Mouse (Mus musculus): ENCODE measurements around the gene Upf2. TPM values are rescaled to one million over a fixed set of nuclear protein-coding genes. Genes with fewer than 3 reads are reported as not detected.

The Upf2 gene
- polyA plus RNA-seq, 1 experiment from 2014 or later: 7.3 TPM

DNA sequence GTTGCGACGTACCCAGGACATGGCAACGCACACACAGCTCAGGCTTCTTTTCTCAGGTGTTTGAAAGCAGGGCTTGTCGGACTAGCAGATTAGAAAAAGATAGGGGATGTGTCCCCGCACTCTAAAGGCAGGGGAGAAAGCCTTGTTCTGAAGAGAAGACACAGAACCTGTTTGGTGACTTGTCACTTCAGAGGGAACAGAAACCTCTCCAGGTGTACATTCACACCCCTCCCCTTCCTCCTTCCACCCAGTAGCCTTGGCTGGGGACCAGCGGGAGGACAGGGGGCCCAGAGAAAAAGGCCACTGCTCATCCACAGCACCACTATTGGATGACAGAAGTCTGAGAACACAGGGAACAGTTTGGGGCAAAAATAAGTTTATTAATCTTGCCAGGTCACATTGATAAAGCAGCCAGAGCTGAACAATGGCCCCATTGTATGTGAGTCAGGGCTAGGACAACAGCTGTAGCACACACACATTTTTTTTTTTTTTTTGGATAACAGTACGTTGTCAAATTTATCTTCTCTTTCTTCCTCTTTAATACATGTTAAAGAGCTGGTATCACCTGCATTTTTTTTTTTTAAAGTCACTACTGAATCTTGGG lies 145.9 kb downstream of the Upf2 start:
- no peak overlapping the region for H3K9ac ChIP-seq (ENCODE audit: low read depth, low read length)
- H3K4me3 ChIP-seq (replicated peaks; ENCODE audit: low read depth, low read length): no peak overlapping the region
- no peak for ATAC-seq (replicated peaks; ENCODE audit: low FRiP score, low read depth)
- DNase-seq (ENCODE audit: low spot score): no peak
- 72% methylated on average over 7 of the region's 7 CpGs for WGBS
- H3K9me3 ChIP-seq (replicated peaks; ENCODE audit: low read length): no peaks in the 10 kb centered on the region
- no peaks in the 10 kb centered on the region for H3K36me3 ChIP-seq (ENCODE audit: insufficient read depth, low read length)
- H3K4me1 ChIP-seq (replicated peaks; ENCODE audit: insufficient read depth, low read length): no peaks in the 10 kb centered on the region
- H3K27me3 ChIP-seq (ENCODE audit: insufficient read depth, low read length): peaks cover 5% of the 10 kb centered on the region; the same call in 1 of the 2 replicates
- no peak for TF ChIP-seq CTCF (IDR thresholded peaks at IDR 0.05; ENCODE audit: low read depth)
- no peak overlapping the region for H3K27ac ChIP-seq
- no peak overlapping the region for H3K4me2 ChIP-seq (ENCODE audit: low read length)

DNA sequence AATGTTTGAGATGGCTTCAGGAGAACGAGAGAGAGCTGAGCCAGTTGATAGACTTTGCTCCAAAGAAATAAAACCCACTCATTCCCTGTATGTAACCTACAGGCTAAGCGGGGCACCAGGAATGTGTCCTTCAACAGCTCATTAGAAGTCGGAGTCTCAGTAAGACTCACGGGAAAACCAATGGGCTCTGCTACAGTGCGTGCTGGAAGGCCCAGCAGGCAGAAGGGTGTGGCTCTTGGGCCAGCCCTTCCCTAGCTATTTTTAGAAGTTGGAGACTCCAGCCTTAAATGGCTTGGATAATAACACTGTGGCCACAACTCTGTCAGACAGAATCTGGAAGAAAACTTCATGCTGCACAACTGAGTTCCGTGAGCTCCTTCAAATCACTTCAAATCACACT lies 147.7 kb downstream of the Upf2 start:
- no peak for TF ChIP-seq CTCF (IDR thresholded peaks at IDR 0.05; ENCODE audit: low read depth)
- H3K27me3 ChIP-seq (ENCODE audit: insufficient read depth, low read length): peaks cover 5% of the 10 kb centered on the region; the same call in 1 of the 2 replicates
- H3K9ac ChIP-seq (ENCODE audit: low read depth, low read length): no peak overlapping the region
- no peaks in the 10 kb centered on the region for H3K9me3 ChIP-seq (replicated peaks; ENCODE audit: low read length)
- no peaks in the 10 kb centered on the region for H3K36me3 ChIP-seq (ENCODE audit: insufficient read depth, low read length)
- 47% methylated on average over 6 of the region's 6 CpGs for WGBS
- no peaks in the 10 kb centered on the region for H3K4me1 ChIP-seq (replicated peaks; ENCODE audit: insufficient read depth, low read length)
- DNase-seq (ENCODE audit: low spot score) (peak; percentile 45), ATAC-seq (replicated peaks; ENCODE audit: low FRiP score, low read depth) (no peak)
- H3K4me2 ChIP-seq (ENCODE audit: low read length): no peak overlapping the region
- no peak overlapping the region for H3K4me3 ChIP-seq (replicated peaks; ENCODE audit: low read depth, low read length)
- no peak overlapping the region for H3K27ac ChIP-seq

GRCm38 (mm10) chr2:6099443-6099842 lies 148.2 kb downstream of the Upf2 start:
- no peak overlapping the region for H3K27ac ChIP-seq

GRCm38 (mm10) chr2:6100027-6100749 lies 148.9 kb downstream of the Upf2 start:
- WGBS: 22% methylated on average over 51 of the region's 51 CpGs
- Histone ChIP-seq H3K27ac (no peak overlapping the region), H3K4me3 (replicated peaks; ENCODE audit: low read depth, low read length) (peak overlapping the region; percentile 22), H3K4me2 (ENCODE audit: low read length) (peak overlapping the region; percentile 61), H3K9ac (ENCODE audit: low read depth, low read length) (peak overlapping the region; percentile 41; the same call in 1 of the 2 replicates), H3K27me3 (ENCODE audit: insufficient read depth, low read length) (peaks cover 5% of the 10 kb centered on the region; the same call in 1 of the 2 replicates), H3K4me1 (replicated peaks; ENCODE audit: insufficient read depth, low read length) (no peaks in the 10 kb centered on the region), H3K9me3 (replicated peaks; ENCODE audit: low read length) (no peaks in the 10 kb centered on the region), H3K36me3 (ENCODE audit: insufficient read depth, low read length) (no peaks in the 10 kb centered on the region)
- peak; percentile 56 for DNase-seq (ENCODE audit: low spot score)
- ATAC-seq (replicated peaks; ENCODE audit: low FRiP score, low read depth): peak; percentile 73
- no peak for TF ChIP-seq CTCF (IDR thresholded peaks at IDR 0.05; ENCODE audit: low read depth)

More at GRCm38 (mm10) chr2:6099443-6099842, 148.2 kb downstream of the Upf2 start:
- H3K9me3 ChIP-seq (replicated peaks; ENCODE audit: low read length): no peaks in the 10 kb centered on the region
- H3K4me3 ChIP-seq (replicated peaks; ENCODE audit: low read depth, low read length): no peak overlapping the region
- peaks cover 5% of the 10 kb centered on the region; the same call in 1 of the 2 replicates for H3K27me3 ChIP-seq (ENCODE audit: insufficient read depth, low read length)
- H3K4me2 ChIP-seq (ENCODE audit: low read length): no peak overlapping the region
- ATAC-seq (replicated peaks; ENCODE audit: low FRiP score, low read depth) (no peak), DNase-seq (ENCODE audit: low spot score) (no peak)
- no peak overlapping the region for H3K9ac ChIP-seq (ENCODE audit: low read depth, low read length)
- no peaks in the 10 kb centered on the region for H3K4me1 ChIP-seq (replicated peaks; ENCODE audit: insufficient read depth, low read length)
- 82% methylated on average over 9 of the region's 9 CpGs for WGBS
- H3K36me3 ChIP-seq (ENCODE audit: insufficient read depth, low read length): no peaks in the 10 kb centered on the region
- TF ChIP-seq CTCF (IDR thresholded peaks at IDR 0.05; ENCODE audit: low read depth): no peak

DNA sequence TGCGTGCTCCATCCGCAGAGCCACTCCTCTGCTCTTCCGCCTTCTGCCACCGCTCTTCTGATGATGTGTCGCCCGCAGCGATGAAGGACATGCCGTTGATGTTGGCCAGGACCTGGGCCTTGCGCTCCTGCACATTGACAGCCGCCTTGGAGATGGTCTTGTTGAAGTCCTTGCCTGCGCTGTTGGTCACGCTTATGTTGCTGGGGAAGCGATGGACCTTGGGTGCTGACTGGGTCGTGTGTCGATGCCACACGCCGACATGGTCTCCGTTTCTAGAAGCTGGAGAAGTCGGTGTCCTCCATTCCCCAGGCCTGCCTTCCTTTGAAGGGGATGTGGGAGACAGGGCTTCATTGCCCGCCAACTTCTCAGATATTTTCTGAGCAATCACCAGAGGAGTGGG lies 149.5 kb downstream of the Upf2 start:
- Histone ChIP-seq H3K27ac (no peak overlapping the region), H3K9ac (ENCODE audit: low read depth, low read length) (peak overlapping the region; percentile 41; the same call in 1 of the 2 replicates), H3K4me3 (replicated peaks; ENCODE audit: low read depth, low read length) (peak overlapping the region; percentile 22), H3K36me3 (ENCODE audit: insufficient read depth, low read length) (no peaks in the 10 kb centered on the region), H3K4me2 (ENCODE audit: low read length) (peak overlapping the region; percentile 61), H3K4me1 (replicated peaks; ENCODE audit: insufficient read depth, low read length) (no peaks in the 10 kb centered on the region), H3K27me3 (ENCODE audit: insufficient read depth, low read length) (peaks cover 5% of the 10 kb centered on the region; the same call in 1 of the 2 replicates), H3K9me3 (replicated peaks; ENCODE audit: low read length) (no peaks in the 10 kb centered on the region)
- ATAC-seq (replicated peaks; ENCODE audit: low FRiP score, low read depth): no peak; the same call in 1 of the 2 replicates
- no peak for TF ChIP-seq CTCF (IDR thresholded peaks at IDR 0.05; ENCODE audit: low read depth)
- 48% methylated on average over 20 of the region's 20 CpGs for WGBS
- DNase-seq (ENCODE audit: low spot score): no peak

- TF ChIP-seq CTCF (IDR thresholded peaks at IDR 0.05; ENCODE audit: low read depth): no peak
- WGBS: 89% methylated on average over 2 of the region's 2 CpGs
- no peak overlapping the region for H3K27ac ChIP-seq
Observed at GRCm38 (mm10) chr2:6105437-6105836, 154.2 kb downstream of the Upf2 start.

More at GRCm38 (mm10) chr2:6105437-6105836, 154.2 kb downstream of the Upf2 start:
- DNase-seq (ENCODE audit: low spot score) (no peak), ATAC-seq (replicated peaks; ENCODE audit: low FRiP score, low read depth) (no peak)
- Histone ChIP-seq H3K4me2 (ENCODE audit: low read length) (no peak overlapping the region), H3K27me3 (ENCODE audit: insufficient read depth, low read length) (peaks cover 5% of the 10 kb centered on the region; the same call in 1 of the 2 replicates), H3K9me3 (replicated peaks; ENCODE audit: low read length) (no peaks in the 10 kb centered on the region), H3K36me3 (ENCODE audit: insufficient read depth, low read length) (no peaks in the 10 kb centered on the region), H3K4me1 (replicated peaks; ENCODE audit: insufficient read depth, low read length) (no peaks in the 10 kb centered on the region), H3K9ac (ENCODE audit: low read depth, low read length) (no peak overlapping the region), H3K4me3 (replicated peaks; ENCODE audit: low read depth, low read length) (no peak overlapping the region)

Other genes starting within 250 kb of the Upf2 start
- gene Camk1d, start 237.0 kb upstream of the Upf2 start, polyA plus RNA-seq (2015; fragmentation: Nextera tagmentation; extraction: Ambion mirVana): 1.2 and 1.5 TPM in 2 replicates
- gene Nudt5, start 106.5 kb upstream of the Upf2 start, polyA plus RNA-seq (2015; fragmentation: Nextera tagmentation; extraction: Ambion mirVana): 40.8 and 46.6 TPM in 2 replicates
- 208 and 220 TPM in 2 replicates for gene Cdc123, start 106.3 kb upstream of the Upf2 start, polyA plus RNA-seq (2015; fragmentation: Nextera tagmentation; extraction: Ambion mirVana)
- 0.75 and 0.98 TPM in 2 replicates for gene Gm13199, start 88.5 kb upstream of the Upf2 start, polyA plus RNA-seq (2015; fragmentation: Nextera tagmentation; extraction: Ambion mirVana)
- gene Sec61a2, start 56.0 kb upstream of the Upf2 start, polyA plus RNA-seq (2015; fragmentation: Nextera tagmentation; extraction: Ambion mirVana): 36.6 and 43.2 TPM in 2 replicates
- 1.8 and 2.2 TPM in 2 replicates for gene Dhtkd1, start 8.7 kb upstream of the Upf2 start, polyA plus RNA-seq (2015; fragmentation: Nextera tagmentation; extraction: Ambion mirVana)
- 16.7 and 17.0 TPM in 2 replicates for gene Proser2, start 178.7 kb downstream of the Upf2 start, polyA plus RNA-seq (2015; fragmentation: Nextera tagmentation; extraction: Ambion mirVana)

All from kidney, postnatal 0 days (tissue).